Mouse (Mus musculus) embryo, embryonic 10.5 days (tissue): ENCODE measurements around the gene Ube2v1.
"Not testable (repeated sequence)": the region's sequence is repeated elsewhere in the genome, so short reads cannot be mapped to it uniquely, and the experiment has no call there.

ENCODE experiments used
- DNase-seq: peaks from one replicate; pipeline ENCODE4 v3.0.0-alpha.2; 2015; ENCODE audit warnings: low spot score

Gene Ube2v1

GRCm38 (mm10) chr2:167654911-167655600 is 23.2 kb upstream of the Ube2v1 start:
- no peak for DNase-seq

- no peak for DNase-seq
Measured at GRCm38 (mm10) chr2:167652694-167653093, 20.8 kb upstream of the Ube2v1 start.

GRCm38 (mm10) chr2:167651622-167652021 is 19.7 kb upstream of the Ube2v1 start:
- DNase-seq: no peak

- no peak for DNase-seq
Measured at GRCm38 (mm10) chr2:167649290-167650032, 17.6 kb upstream of the Ube2v1 start.

DNA sequence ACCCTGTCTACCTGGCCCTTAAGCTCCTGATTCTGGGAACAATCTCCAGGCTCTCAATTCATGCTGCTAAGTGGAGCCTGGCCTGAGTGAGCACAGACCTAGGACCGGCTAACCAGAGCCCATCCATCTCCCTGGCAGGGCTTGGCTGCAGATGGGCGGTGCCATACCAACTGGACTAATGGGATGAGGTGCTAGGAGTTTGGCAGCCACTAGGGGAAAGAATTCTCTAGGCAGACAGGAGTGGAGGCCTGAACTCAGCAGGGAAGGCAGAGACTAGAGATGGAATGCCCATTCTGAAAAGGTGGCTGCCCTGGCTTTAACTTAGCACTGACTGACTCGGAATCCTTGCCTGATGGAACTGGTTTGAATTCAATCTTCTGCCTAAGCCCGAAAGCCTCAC is 14.5 kb upstream of the Ube2v1 start:
- peak; percentile 39 for DNase-seq

DNA sequence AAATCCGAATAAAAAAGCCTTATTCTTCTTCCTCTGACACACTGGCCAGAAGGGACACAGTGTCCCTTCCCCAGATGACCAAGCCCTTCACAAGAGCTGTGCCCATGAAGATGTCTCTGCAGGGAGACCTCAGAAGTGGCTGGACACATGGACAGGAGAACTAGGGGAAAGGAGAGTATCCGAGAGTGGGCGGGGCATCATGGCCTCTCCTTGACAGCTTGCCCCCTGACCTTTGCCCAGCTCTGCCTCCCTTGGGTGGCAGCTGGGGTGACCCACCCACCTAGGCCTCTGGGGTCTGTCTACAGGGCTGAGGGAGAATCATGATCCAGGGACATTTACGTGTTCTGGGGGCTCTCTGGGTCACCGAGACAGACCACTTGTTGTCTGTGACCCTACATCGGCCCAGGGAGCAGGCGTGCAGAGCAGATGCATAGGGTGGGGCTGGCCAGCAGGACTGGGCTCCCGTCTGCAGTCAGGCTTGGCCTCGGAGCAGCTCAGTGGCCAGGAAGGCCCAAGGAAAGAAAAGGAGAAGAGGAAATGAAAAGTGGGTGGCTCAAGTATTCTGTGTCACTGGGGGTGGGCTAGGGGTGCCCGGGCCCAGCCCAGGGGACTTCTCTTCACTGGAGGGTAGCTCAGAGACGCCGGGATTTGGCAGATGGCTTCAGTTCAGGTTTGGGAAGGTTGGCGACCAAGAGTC is 11.6 kb upstream of the Ube2v1 start:
- not testable (repeated sequence) for DNase-seq

- no peak for DNase-seq
Measured at GRCm38 (mm10) chr2:167642164-167642563, 10.3 kb upstream of the Ube2v1 start.

DNA sequence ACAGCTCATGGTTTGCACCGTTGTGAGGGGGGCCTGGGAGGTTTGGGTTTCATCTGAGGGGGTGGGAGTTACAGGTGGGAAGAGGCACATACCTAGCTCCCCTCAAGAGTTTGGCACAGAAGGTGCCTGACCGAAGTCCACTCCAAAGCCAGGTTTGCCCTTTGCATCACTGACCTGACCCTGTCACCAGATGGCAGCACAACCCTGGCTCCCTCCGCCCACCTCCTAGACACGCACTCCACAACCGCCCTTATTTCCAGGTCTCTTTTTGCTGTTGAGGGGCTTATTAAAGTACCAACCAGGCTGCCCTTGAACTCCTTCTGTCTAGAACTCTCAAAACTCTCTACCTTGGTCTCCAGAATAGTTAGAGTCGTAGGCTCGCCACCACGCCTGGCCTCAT is 9.4 kb upstream of the Ube2v1 start:
- peak; percentile 45 for DNase-seq

GRCm38 (mm10) chr2:167640279-167640678 is 8.4 kb upstream of the Ube2v1 start:
- DNase-seq: peak; percentile 58

DNA sequence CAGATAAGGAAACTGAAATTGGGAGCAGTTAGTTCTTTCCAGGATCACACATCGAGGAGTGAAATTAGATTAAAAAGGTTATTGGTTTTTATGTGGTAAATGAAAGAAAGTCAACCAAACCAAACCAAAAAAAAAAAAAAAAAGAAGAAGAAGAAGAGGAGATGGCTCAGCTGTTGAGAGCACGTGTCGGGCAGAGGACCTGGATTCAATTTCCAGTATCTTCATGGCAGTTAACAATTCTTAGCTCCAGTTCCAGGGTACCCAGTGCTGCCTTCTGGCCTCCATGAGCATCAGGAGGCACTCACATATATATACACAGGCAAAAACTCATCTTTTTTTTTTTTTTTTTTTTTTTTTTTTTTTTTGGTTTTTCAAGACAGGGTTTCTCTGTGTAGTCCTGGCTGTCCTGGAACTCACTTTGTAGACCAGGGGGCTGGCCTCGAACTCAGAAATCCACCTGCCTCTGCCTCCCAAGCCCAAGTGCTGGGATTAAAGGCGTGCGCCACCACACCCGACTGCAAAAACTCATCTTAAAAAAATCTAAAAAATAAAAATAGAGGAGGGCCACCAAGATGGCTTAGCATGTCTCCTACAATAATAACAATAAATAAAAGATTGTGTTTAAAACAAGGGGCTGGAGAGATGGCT is 3.1 kb upstream of the Ube2v1 start:
- no peak for DNase-seq

GRCm38 (mm10) chr2:167634338-167634770 is 2.5 kb upstream of the Ube2v1 start:
- DNase-seq: peak; percentile 100

DNA sequence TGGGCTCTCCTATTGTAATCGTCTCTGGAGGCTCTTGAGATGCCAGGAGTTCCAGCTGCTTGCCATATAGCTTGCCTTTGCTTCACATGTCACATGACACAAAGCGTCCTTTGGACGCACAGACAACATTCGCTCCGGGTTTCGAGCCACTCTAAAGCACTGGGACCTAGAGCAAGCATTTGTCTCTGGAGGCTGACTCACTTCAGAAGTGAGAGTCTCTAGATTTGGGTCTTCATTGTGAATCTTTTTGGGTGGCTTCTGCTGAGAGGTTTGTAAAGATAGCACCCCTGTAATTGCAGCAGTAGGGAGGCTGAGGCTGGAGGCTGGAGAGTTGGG is 1.6 kb upstream of the Ube2v1 start:
- DNase-seq: no peak

GRCm38 (mm10) chr2:167632731-167633536 is 1.0 kb upstream of the Ube2v1 start:
- DNase-seq: no peak

GRCm38 (mm10) chr2:167631181-167631590 is 709 bp downstream of the Ube2v1 start:
- DNase-seq: peak; percentile 25

DNA sequence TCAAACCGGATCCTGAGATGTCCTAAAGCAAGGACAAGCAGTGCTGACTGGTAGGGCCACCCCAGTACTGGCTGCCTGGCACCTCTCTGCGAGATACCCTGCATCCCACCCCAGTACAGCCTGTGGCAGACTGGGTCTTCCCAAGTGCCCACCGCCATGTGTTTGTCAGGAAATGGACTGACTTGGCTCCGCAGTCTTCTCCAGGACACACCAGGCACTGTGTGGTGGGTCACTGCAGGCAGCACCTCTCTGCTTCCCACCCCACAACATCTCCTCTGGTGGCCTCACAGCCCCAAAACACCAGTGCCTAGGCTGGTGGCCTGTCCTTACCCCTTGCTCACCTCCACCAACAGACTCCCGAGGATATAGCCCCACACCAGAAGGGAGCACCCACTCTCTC is 1.5 kb downstream of the Ube2v1 start:
- DNase-seq: no peak

DNA sequence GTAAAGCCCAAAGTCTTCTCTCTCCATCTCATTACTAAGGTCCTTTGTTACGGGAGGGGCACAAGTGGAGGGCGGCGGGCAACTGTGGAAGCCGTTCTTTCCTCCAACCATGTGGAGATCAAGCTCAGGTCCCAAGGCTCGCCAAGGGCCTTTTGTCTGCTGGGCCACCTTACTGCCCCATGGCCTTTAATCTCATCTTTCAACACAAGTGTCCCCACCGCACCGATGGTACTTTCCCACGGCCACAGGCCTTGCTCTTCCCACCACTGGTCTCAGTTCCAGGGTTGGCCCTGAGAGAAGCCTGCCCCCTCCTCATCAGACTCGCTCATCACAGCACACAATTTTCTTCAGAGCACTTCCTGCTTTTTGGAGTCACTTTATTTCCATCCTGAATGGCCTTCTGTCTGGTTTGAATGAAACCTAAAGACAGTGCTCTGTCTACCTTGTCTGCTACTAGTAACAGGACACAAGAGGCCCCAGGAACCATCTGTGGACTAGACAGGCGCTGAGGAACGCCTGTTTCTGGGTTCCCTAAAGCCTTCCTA is 2.2 kb downstream of the Ube2v1 start:
- DNase-seq: no peak

- no peak for DNase-seq
Measured at GRCm38 (mm10) chr2:167628872-167629271, 3.0 kb downstream of the Ube2v1 start.

GRCm38 (mm10) chr2:167627019-167627418 is 4.9 kb downstream of the Ube2v1 start:
- DNase-seq: no peak

- DNase-seq: no peak
Measured at GRCm38 (mm10) chr2:167625670-167626069, 6.2 kb downstream of the Ube2v1 start.

DNA sequence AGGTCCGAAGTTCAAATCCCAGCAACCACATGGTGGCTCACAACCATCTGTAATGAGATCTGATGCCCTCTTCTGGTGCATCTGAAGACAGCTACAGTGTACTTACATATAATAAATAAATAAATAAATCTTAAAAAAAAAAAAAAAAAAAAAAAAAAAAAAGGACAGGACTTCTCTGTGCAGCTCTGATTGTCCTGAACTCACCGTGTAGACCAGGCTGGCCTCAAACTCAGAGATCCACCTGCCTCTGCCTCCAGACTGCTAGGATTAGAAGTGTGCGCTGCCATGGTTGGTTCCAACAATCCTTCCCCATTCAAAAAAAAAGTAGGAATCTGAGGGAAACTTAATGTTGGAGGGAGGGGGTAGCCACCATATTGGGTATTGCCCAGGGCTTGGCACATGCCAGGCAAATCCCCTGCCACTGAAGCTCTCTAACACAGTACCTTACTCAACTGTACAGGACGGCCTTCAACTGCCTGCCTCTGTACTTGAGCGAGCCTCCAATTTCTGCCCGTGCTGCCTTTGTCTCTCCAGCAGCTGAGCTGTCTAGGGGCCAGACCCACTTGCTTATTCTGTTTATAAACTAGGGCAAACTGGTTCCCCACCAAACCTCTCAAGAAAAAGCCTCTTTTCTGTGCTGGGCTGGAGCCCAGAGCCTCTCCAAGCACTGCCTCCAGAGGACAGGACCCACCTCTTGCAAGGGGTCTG is 7.4 kb downstream of the Ube2v1 start:
- no peak for DNase-seq

- no peak for DNase-seq
Measured at GRCm38 (mm10) chr2:167622965-167623364, 8.9 kb downstream of the Ube2v1 start.
